Mouse (Mus musculus) retina, embryonic 14.5 days (tissue): ENCODE data around the gene Dnah7a.
"Not testable (repeated sequence)": the region's sequence is repeated elsewhere in the genome, so short reads cannot be mapped to it uniquely, and the experiment has no call there.

Experiments used
- DNase-seq: peaks from one replicate; pipeline ENCODE4 v3.0.0-alpha.2; 2015; ENCODE audit warnings: low spot score

Gene Dnah7a

DNA sequence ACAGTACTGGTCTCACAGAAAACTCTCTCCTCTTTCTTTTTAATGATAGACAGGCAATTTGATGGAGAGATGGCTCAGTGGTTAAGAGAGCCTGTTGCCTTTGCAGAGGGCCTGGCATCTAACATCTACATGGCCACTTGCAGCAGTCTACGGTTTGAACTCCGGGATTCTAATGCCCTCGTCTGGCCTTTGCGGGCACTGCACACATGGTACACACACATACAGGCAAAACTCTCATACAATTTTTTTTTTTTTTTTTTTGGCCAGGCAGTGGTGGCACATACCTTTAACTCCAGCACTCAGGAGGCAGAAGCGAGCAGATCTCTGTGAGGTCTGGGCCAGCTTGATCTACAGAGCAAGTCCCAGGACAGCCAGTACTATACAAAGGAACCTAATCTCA is 2.4 kb downstream of the Dnah7a start:
- DNase-seq, result no peak

DNA sequence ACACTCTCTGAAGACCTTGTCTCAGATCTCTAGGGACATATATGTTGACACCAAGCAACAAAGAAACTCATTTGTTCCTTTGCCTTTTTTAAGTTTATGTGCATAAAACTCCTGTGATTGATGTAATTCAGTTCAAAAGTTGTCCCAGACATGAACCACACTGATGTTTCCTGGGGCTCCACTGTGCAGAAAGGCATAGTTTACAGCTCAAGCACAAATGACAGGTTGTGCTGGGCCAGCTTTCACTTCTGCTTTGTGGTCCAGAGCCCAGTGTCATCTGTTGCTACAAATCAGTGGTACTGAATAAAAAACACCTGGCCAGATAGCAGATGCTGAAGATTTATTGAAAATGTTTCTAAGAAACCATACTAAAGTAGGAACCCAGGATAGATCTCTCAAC is 42.3 kb downstream of the Dnah7a start:
- DNase-seq, result not testable (repeated sequence)

- no peak for DNase-seq
Measured at GRCm38 (mm10) chr1:53639865-53640794, 66.5 kb downstream of the Dnah7a start.

GRCm38 (mm10) chr1:53635641-53636040 is 70.9 kb downstream of the Dnah7a start:
- not testable (repeated sequence) for DNase-seq

DNA sequence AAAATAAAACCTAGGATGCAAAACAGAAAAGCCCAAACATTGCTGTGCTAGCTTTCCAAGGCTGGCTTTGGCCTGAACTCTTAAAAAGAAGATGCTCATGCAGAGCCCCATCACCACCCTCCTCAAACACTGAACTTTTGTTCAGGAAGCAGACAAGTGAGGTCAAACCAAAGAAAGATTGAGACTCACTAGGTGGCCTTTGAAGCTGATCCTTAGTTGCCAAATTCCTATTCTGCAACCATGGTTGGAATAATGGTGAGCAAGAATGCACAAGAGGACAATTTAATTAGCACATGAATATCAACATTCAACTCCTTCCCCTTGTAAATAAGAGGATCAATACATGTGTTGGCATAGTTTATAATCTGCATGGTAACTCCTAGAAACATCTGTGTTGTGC is 74.5 kb downstream of the Dnah7a start:
- DNase-seq, result not testable (repeated sequence)

GRCm38 (mm10) chr1:53630011-53630410 is 76.6 kb downstream of the Dnah7a start:
- DNase-seq, result no peak

DNA sequence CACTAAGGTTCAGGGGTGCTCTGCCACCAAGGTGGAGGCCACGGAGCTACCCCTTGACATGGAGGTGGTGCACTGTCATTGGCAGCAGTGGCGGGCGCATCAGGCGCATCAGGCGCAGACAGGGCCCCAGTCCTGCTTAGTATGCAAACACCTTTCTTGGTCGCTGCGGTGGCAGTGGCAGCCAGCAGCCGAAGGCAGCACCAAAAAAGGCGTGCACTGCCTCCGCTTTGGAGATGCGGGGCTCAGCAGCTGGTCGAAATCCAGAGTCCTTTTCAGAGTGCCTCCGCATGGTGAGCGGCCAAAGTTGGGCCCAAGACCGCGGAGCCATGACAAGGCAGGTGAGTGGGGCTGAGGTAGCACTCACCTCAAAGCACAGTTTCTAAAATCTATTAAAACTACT is 93.1 kb downstream of the Dnah7a start:
- DNase-seq, result no peak

DNA sequence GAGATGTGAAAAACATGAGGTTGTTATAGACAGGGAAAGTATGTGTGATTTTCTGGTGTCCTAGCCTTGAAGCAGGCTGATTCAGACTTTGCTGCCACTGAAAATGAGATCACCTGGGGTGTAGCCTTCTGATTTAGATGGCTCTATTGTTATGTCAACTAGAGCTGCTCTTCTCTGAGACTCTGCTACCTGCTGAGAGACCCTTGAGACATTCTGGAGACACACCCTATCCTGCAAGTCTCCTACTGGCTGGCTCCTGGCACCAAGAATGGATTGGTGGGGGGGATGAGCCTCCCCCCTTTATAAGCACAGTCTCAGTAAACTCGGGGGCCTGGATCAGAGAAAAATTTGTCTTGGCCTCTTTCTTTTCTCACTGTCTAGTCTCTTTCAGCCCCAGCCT is 125.3 kb downstream of the Dnah7a start:
- not testable (repeated sequence) for DNase-seq

GRCm38 (mm10) chr1:53557918-53558317 is 148.7 kb downstream of the Dnah7a start:
- not testable (repeated sequence) for DNase-seq

DNA sequence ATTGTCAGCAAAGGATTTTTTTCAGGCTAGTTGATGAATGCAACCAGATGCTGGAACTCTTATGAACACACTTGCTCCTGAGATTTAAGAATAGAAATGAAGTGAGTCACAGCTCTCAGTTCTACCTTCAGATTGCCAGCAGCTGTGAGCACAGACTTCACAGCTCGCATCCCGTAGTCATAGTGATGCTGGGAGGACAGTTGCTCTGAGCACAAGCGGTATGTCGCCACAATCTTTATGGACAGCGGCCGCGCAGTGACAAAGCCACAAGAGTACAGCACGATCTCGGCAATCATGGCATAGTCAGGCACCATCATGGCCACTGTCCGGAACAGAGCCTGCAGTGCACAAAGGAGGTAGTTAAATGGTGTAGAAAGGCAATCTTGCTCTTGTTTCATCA is 159.6 kb downstream of the Dnah7a start:
- not testable (repeated sequence) for DNase-seq

DNA sequence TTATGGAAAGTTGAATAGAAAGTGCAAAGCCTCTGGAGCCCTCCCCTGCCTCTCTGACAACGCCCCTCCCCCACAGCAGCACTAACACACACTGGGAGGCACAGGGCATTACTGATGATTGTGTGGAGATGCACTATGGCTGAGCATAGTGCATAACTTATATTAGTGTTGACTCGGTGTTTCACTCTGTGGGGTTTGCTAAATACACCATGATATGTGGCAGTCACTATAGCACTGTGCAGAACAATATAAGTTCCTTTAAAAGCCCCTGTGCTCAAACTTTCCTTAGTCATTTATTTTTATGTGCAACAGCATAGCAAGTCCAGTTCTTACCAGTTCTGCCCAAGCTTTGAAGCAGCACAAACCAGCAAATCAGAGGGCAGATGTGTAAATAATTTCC is 168.2 kb downstream of the Dnah7a start:
- not testable (repeated sequence) for DNase-seq

- not testable (repeated sequence) for DNase-seq
Measured at GRCm38 (mm10) chr1:53534826-53535225, 171.8 kb downstream of the Dnah7a start.

DNA sequence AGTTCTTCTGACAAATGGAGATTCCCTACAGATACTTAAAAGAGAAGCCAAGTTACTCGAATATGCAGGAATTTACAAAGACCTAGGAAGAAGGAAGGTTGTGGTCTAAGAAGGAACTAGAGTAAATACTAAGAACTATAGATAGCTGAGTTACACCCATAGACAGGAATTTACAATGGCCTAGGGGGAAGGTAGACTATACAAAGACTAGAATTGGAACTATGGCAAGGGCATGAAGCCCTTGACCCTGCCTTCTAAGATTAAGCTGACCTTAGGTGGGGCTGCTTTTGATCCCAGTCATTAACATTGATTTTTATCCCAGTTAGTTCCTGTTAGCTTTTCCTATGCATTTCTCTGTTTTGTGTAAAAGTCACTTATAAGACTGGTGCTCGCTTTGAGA is 180.6 kb downstream of the Dnah7a start:
- not testable (repeated sequence) for DNase-seq

DNA sequence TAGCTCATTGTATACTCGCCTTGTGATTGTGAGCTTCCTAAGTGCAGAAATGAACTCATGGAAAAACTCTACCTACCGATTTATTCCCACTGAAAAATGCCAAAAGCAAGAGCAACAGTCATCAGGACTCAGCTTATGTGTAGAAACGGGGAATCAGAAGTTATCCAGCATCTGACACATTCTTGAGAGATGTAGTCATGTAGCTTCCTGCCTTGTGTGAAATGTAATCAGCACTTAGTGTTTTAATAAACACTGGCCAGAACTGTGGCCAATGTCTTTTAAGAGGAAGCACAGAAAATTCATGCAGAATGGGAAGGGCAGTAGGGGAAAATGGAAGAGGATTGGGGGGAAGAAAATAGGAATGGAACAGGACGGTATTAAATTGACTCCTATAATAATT is 232.9 kb downstream of the Dnah7a start:
- no peak for DNase-seq

DNA sequence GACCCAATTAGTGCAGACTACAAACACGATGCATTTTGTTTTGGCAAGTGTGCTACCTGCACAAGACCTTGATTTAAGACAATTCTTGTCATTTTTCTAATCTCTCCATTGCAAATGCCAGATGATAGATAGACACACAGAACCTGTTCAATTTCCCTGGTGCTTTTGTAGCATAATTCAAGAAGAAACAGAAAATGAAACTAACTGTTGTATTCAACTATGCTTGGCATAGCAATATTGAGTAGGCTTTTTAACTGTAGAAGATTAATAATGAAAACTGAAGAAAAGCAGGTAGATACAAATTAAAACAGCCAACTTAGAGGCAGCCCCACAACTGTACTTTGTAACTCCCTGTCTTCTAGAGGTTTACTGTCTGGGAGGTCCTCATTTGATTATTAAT is 234.5 kb downstream of the Dnah7a start:
- not testable (repeated sequence) for DNase-seq

- DNase-seq, result no peak
Measured at GRCm38 (mm10) chr1:53467325-53467670, 239.3 kb downstream of the Dnah7a start.

GRCm38 (mm10) chr1:53466524-53467324 is 239.9 kb downstream of the Dnah7a start:
- not testable (repeated sequence) for DNase-seq

DNA sequence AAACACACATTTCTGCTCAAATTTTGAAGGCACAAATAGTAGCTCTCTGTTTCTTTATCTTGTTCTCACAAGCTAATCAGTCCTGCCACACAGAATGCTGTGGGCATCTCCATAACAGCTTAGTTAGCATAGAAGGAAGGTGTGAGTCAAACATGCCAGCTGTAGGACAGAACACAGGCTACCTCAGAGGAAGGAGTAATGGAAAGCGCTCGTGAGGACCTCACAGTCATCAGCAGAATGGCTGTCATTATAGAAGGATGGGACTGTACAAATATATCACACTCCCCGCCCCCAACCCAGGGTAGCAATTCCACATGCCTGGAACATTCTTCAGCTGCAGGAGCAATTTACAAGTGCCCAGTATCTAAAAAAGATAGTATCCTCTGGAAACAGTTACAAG is 267.4 kb downstream of the Dnah7a start:
- DNase-seq, result not testable (repeated sequence)

- DNase-seq, result not testable (repeated sequence)
Measured at GRCm38 (mm10) chr1:53432433-53432832, 274.2 kb downstream of the Dnah7a start.

- DNase-seq, result no peak
Measured at GRCm38 (mm10) chr1:53405803-53406325, 300.7 kb downstream of the Dnah7a start.

DNA sequence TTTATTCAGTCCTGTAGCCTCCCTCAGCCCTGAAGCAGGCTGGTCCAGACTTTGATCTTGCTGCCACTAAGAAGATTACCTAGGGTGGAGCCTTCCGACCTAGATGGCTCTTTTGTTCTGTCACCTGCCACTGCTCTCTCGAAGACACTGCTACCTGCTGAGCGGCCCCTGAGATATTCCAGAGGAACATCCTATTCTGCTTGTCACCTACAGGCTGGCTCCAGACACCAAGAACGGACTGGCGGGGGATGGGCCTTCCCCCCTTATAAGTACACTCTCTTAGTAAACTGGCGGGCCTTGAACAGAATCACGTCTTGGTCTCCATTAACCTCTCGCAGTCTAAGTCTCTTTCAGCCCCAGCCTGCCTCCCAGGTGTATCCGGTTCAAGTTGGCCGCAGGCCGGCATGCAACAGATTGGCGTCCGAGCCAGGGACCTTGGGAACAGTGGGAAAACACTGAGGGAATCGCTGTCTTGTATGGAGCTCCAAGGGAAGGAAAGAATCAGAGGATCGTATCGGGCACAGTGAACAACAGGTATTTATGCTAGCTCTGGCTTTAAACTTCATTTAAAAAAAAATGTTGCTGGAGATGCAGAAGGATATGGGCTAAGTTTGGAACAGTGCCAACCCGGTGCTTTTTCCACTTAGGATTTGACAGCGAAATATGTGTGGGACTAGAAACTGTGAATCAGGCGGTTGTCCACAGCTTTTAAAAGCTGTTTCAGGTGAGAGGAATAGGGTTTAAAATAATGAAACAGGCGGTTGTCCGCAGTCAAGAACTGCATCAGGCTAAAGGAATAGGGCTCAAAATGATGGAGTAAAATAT is 312.4 kb downstream of the Dnah7a start:
- DNase-seq, result not testable (repeated sequence)

- DNase-seq, result no peak
Measured at GRCm38 (mm10) chr1:53388762-53389161, 317.8 kb downstream of the Dnah7a start.
